Mouse (Mus musculus) urinary bladder, postnatal 10 days (tissue): Measurements from ENCODE around the gene Ticam1.

ENCODE experiments used
- DNase-seq: peaks from one replicate; pipeline ENCODE4 v3.0.0; 2022; ENCODE audit warnings: low spot score

The Ticam1 gene

GRCm38 (mm10) chr17:56290388-56291170 is 14.0 kb upstream of the Ticam1 start:
- DNase-seq = peak; percentile 97

DNA sequence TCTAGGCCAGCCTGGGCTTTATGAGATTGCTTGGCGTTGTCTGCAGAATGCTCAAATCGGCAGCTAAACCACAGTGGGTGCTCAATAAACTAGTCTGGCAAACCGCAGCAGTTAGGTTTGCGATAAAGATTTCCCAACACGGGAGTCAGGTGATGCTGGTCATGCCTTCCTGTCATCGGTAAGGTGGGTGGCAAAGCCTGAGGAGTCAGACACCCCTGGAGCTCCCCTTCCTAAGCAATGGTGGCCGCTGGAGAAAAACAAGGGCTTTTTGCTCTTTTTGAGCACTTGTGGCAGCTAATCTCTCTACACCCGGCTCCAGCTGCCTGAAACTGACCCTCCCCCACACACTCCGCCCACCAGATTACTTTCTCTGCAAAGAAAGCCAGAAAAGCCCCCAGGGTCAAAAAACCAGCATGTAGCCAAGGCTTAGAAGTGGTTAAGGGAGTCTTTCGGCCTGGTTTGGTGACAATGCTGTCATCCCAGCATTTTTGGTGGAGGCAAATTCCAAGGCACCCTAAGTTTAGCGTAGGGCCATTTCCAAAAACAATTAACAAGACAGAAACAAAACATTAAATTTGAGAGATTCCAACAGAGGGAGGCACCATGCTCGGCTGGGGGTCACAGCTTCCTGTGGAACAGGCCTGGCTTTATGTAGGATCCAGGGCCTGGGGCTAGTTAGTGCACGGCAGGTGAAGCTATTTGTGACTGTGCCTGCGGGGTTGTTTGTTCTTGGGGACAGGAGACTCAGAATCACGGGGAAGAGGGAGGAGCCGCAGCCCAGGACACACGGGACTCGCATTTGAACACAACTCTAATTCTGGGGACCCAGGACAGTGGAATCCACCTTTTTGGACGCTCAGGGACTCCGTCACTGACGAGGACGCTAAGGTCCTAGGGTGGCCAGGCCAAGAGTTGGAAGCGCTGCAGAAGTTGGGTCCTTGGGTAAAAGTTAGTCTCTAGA is 13.1 kb upstream of the Ticam1 start:
- no peak for DNase-seq

DNA sequence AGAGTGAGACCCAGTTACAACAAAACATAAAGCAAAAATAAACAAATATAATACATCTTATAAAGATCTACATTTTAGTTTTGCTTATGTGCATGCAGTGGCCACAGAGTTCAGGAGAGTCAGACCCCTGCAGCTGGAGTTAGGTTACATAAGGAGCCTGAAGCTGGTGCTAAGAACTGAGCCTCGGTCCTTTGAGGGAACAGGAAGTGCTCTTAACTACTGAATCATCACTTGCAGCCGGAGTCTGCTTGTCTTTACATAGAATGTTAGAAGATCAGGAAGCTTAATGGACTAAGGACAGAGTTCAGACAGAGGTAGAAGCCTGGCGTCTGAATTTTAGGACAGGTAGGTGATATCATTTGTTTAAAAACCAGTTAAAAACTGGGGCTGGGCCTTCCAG is 12.3 kb upstream of the Ticam1 start:
- no peak for DNase-seq

DNA sequence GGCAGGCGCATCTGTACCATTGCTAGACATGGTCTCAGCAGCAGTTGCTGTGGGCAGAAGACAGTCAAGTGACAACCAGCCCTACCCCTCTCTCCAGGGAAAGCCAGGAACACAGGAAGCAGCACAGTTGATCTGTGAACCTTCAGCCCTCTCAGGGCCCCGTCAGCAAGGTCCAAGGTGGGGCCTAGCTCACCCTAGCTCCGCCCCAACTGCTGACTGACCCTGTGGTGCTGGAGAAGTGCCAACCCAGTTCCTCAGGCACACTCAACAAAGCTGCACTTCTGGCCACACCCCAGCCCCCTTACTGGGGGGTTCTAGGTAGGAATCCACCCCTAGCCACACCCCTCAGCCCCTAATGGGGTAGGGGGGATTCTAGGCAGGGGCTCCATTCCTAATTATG is 11.2 kb upstream of the Ticam1 start:
- no peak for DNase-seq

DNA sequence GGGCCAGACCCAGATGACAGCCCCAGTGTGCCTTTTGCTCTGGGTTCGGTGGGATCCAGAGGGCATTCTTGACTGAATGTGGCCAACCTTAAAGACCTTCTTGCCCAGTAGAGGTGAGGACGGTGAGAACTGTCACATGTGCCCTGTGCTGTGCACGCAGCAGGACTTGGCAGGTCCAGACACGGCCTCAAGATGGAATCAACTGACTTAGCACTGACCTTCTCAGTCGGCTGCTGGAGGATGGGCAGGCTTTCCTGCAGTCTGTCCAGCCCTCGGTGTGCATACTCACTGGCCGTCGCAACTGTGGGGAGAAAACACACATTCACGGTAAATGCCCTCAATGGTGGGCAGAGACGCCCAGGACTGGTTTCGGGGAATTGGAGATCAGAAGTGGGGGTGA is 9.4 kb upstream of the Ticam1 start:
- no peak for DNase-seq

DNA sequence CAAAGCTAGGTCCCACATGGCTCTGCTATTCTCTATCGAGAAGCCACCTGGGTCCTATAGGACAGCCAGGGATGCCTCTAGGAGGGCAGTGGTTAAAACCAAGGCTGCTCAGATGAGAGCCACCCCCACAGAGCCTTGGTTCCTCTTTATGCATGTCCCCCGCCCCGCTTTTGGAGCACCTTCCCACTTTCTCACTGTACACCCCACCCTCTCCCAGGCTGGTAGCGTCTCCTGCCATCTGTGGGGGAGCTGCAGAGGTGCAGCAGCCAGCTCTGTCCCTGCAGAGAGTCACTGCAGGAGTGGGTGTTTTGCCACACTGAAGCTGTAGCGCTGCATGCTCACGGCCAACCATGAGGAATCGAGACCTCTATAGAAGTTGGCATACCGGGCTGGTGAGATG is 6.7 kb upstream of the Ticam1 start:
- DNase-seq = no peak

DNA sequence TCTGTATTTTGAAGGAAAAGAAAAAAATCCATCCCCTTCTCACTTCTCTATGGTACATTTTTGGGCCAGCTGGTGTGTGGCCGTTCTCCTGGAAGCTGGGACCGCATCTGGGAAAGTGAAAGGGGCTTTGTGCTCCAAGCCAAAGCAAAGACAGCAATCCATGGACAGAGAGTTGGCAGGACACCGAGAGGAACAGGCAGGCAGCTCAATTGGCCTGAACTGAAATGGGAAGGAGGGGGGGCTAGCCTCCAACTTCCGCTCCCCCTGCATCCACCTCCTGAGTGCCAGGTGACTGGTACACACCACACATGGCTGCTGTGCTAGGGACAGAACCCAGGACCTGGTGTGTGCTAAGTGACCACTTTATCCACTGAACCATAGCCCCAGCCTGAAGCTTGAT is 6.2 kb upstream of the Ticam1 start:
- DNase-seq = no peak

GRCm38 (mm10) chr17:56281193-56281592 is 4.6 kb upstream of the Ticam1 start:
- DNase-seq = no peak

- DNase-seq = no peak
Observed at GRCm38 (mm10) chr17:56279481-56280155, 3.0 kb upstream of the Ticam1 start.

GRCm38 (mm10) chr17:56278340-56278739 is 1.8 kb upstream of the Ticam1 start:
- DNase-seq = no peak

DNA sequence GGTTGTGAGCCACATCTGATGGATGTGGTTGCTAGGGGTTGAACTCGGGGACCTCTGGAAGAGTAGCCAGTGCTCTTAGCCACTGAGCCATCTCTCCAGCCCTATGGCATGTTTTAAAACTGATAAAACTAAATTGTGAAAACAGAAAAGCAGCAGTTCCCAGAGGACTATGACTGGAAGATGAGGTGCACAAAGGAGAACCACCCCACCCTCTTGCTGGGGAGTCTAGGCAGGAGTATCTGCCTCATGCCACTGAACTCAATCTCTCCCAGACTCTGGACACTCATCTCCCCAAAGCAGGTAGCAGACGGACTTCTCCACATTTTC is 944 bp upstream of the Ticam1 start:
- DNase-seq = no peak

GRCm38 (mm10) chr17:56275842-56276480 is 625 bp downstream of the Ticam1 start:
- no peak for DNase-seq

- no peak for DNase-seq
Observed at GRCm38 (mm10) chr17:56273986-56274385, 2.6 kb downstream of the Ticam1 start.

DNA sequence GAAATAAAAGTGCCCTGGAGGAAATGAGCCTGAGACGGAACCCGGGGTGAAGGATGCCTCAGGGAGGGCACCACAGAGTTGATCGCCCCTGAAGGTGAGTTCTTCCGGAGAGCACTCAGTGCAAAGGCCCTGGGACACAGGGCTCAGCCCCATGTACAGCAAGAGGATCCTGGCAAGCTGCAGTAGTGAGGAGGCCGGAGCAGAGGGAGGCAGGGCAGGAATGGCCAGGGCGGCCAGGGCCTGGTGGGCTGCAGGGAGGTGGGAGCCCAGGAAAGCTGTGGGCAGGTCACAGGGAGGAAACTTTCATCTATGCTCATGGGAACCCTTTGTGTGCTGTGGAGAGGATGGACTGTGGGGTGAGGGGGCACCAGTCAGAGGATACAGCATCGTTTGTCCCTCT is 3.1 kb downstream of the Ticam1 start:
- DNase-seq = no peak

DNA sequence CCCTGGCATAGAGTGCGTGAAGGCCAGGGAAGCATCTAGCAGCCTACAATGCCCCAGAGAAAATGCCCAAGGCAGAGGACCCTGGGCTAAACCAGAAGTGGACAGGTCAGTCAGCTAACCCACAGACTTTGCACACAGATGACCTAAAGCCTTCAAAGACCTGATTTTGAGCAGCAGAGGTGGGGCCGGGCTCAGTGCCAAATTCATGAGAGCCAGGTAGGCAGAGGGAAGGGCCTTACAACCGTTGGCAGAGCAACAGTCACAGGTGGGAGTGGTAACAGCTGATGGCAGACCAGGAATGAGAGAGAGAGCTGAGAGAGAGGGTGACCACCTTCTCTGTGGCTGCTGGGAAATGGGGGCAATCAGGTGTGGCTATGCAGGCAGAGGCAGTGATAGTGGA is 3.9 kb downstream of the Ticam1 start:
- DNase-seq = no peak

DNA sequence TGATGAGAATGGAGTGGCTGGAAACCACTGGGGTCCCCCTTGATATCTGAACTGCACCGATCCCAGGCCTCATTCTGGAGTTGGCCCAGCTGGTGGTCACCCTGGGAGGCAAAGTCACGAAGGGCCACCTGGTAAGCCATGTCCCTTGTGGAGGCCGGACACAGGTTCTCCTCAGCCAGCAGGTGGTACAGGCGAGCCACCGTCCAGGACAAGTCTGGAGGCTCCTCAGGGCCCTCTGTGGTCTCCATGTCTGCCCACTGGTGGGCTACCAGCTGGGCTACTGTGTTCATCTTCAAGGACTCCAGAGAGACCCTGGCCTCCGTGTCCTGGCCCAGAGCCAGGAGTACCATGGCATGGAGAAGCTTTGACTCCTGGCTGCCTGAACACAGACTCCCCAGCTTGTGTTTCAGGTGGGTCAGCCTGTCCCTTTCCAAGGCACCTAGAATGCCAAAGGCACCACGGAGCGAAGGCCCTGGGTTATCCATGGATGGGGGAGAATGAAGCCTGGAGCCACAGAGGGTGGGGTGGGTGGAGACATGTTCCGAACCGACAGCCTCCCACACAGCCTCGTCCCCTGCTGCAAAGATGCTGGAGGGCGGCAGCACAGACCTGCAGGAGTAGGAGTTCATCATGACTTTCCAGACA is 4.9 kb downstream of the Ticam1 start:
- no peak for DNase-seq

- no peak for DNase-seq
Observed at GRCm38 (mm10) chr17:56269741-56270140, 6.8 kb downstream of the Ticam1 start.

- no peak for DNase-seq
Observed at GRCm38 (mm10) chr17:56269153-56269630, 7.4 kb downstream of the Ticam1 start.

DNA sequence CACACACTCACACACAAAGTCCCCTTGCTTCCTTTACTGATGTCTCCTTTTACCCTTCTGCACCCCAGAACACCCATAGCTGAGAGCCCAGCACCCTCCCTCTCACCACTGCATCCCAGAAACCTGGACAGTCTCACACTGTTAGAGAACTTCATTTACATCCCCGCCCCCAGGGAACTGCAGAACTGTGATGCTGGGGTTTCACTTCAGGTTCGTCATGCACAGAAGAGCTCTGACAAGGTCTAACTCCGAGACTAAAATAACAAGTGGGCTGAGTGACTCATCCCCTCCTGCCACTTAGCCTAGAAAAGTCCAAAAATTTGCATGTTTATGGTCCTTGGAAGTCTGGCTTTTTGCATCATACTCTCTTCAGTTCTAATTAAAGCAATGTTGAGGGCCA is 10.3 kb downstream of the Ticam1 start:
- DNase-seq = no peak

GRCm38 (mm10) chr17:56265869-56266268 is 10.7 kb downstream of the Ticam1 start:
- DNase-seq = no peak

GRCm38 (mm10) chr17:56265011-56265410 is 11.6 kb downstream of the Ticam1 start:
- no peak for DNase-seq

GRCm38 (mm10) chr17:56264020-56264419 is 12.6 kb downstream of the Ticam1 start:
- no peak for DNase-seq
